In genomic region chr12:76328567-76329354, GRCm38 (mm10) we compare ENCODE assay signal across 19 mouse cellular contexts. TPM values are rescaled to one million over a fixed set of nuclear protein-coding genes. Genes with fewer than 3 reads are reported as not detected.
DNase-seq lines count a peak whose midpoint lies in the region; ATAC-seq and TF ChIP-seq lines count a peak whose summit lies in the region.
"Had no signal": no experiment of that assay in that cellular context is flagged by ENCODE, and none has a peak within 500 bp of the region (broad histone marks: within the 10 kb centered on the region; RNA-seq: fewer than 3 reads in every experiment).

No protein-coding gene starts in this region.

- no peak for DNase-seq in lung, postnatal 0 days (ENCODE audit: low spot score)
- DNase-seq in lung, adult 18-20 months, result no peak
- DNase-seq in G1E (ENCODE audit: low spot score), result no peak
- DNase-seq in liver, postnatal 0 days, result no peak
- DNase-seq in splenic B cell, adult 2 months (ENCODE audit: low read depth, low spot score), result peak; percentile 61
- DNase-seq in ovary, postnatal 10 days (ENCODE audit: low spot score), result no peak
- DNase-seq: adrenal gland, adult 2 months; cerebellum, adult 11 months; cerebellum, postnatal 25 days; kidney, adult 8-10 months; kidney, postnatal 36 days; spleen, adult 18-20 months; thymus, postnatal 36 days had no signal

- H3K27me3 ChIP-seq in lung, postnatal 0 days (replicated peaks; ENCODE audit: insufficient read depth, low read length), result no peaks in the 10 kb centered on the region
- no peaks in the 10 kb centered on the region for H3K27me3 ChIP-seq in G1E (ENCODE audit: insufficient read depth, low read length)
- H3K27me3 ChIP-seq in liver, postnatal 0 days (ENCODE audit: insufficient read depth, low read length), result no peaks in the 10 kb centered on the region
- no peaks in the 10 kb centered on the region for H3K27me3 ChIP-seq in splenic B cell, adult 2 months (ENCODE audit: control insufficient read depth, insufficient read depth, low read length, poor library complexity, severe bottlenecking)
- H3K27me3 ChIP-seq in intestine, embryonic 16.5 days (replicated peaks; ENCODE audit: control insufficient read depth, insufficient read depth, low read length), result no peaks in the 10 kb centered on the region

- H3K4me1 ChIP-seq in lung, postnatal 0 days (ENCODE audit: insufficient read depth, low read depth, low read length), result peaks cover 5% of the 10 kb centered on the region; the same call in 1 of the 2 replicates
- H3K4me1 ChIP-seq in G1E (ENCODE audit: insufficient read depth, low read depth, low read length), result peaks cover 13% of the 10 kb centered on the region
- peaks cover 8% of the 10 kb centered on the region for H3K4me1 ChIP-seq in liver, postnatal 0 days (ENCODE audit: insufficient read depth)
- peaks cover 4% of the 10 kb centered on the region; the same call in 1 of the 2 replicates for H3K4me1 ChIP-seq in intestine, embryonic 16.5 days (ENCODE audit: control insufficient read depth, insufficient read depth, low read length)

- no peak for ATAC-seq in lung, postnatal 0 days
- ATAC-seq in G1E (ENCODE audit: extremely low read depth, insufficient number of reproducible peaks, low FRiP score, poor library complexity, severe bottlenecking), result peak; percentile 31; the same call in 1 of the 2 replicates
- ATAC-seq in liver, postnatal 0 days, result no peak
- no peak for ATAC-seq in intestine, embryonic 16.5 days
- ATAC-seq: forebrain, embryonic 14.5 days had no signal

- no peak overlapping the region for H3K4me3 ChIP-seq in lung, postnatal 0 days (ENCODE audit: low read depth, low read length)
- H3K4me3 ChIP-seq in G1E (ENCODE audit: low read depth, low read length), result no peak overlapping the region
- no peak overlapping the region for H3K4me3 ChIP-seq in liver, postnatal 0 days (ENCODE audit: low read depth, low read length)
- no peak overlapping the region for H3K4me3 ChIP-seq in intestine, embryonic 16.5 days (ENCODE audit: low read length)
- H3K4me3 ChIP-seq: embryonic facial prominence, embryonic 10.5 days; hindbrain, embryonic 10.5 days; limb, embryonic 13.5 days; myocyte had no signal

- H3K9me3 ChIP-seq in lung, postnatal 0 days (ENCODE audit: low read length), result no peaks in the 10 kb centered on the region
- no peaks in the 10 kb centered on the region for H3K9me3 ChIP-seq in G1E (replicated peaks)
- no peaks in the 10 kb centered on the region for H3K9me3 ChIP-seq in liver, postnatal 0 days (ENCODE audit: low read length)
- H3K9me3 ChIP-seq in intestine, embryonic 16.5 days (ENCODE audit: control insufficient read depth, low read length), result no peaks in the 10 kb centered on the region
- H3K9me3 ChIP-seq: embryonic facial prominence, embryonic 10.5 days; hindbrain, embryonic 10.5 days; limb, embryonic 13.5 days had no signal

- 75% methylated on average over 6 of the region's 6 CpGs for WGBS in lung, postnatal 0 days
- WGBS in liver, postnatal 0 days (ENCODE audit: insufficient replicate concordance), result 73% methylated on average over 6 of the region's 6 CpGs
- WGBS in intestine, embryonic 16.5 days, result 86% methylated on average over 6 of the region's 6 CpGs

- H3K27ac ChIP-seq in lung, postnatal 0 days (ENCODE audit: low read length), result peak overlapping the region; percentile 51
- H3K27ac ChIP-seq in liver, postnatal 0 days (ENCODE audit: low read depth), result peak overlapping the region; percentile 69
- no peak overlapping the region for H3K27ac ChIP-seq in intestine, embryonic 16.5 days (ENCODE audit: low read length)
- H3K27ac ChIP-seq: embryonic facial prominence, embryonic 10.5 days; hindbrain, embryonic 10.5 days; limb, embryonic 13.5 days had no signal

- H3K9ac ChIP-seq in lung, postnatal 0 days (replicated peaks; ENCODE audit: low read depth), result peak overlapping the region; percentile 12; the same call in 1 of the 2 replicates
- no peak overlapping the region for H3K9ac ChIP-seq in liver, postnatal 0 days (replicated peaks)
- no peak overlapping the region for H3K9ac ChIP-seq in intestine, embryonic 16.5 days (ENCODE audit: low read depth, low read length)
- H3K9ac ChIP-seq: limb, embryonic 13.5 days had no signal

- TF ChIP-seq EP300 in lung, postnatal 0 days (IDR thresholded peaks at IDR 0.05), result no peak
- no peak for TF ChIP-seq EP300 in liver, postnatal 0 days (IDR thresholded peaks at IDR 0.05; ENCODE audit: low read depth)

- H3K36me3 ChIP-seq in lung, postnatal 0 days (ENCODE audit: insufficient read depth, low read length), result no peaks in the 10 kb centered on the region
- H3K36me3 ChIP-seq in G1E (replicated peaks), result peaks cover 68% of the 10 kb centered on the region
- H3K36me3 ChIP-seq in liver, postnatal 0 days (replicated peaks; ENCODE audit: insufficient read depth, low read length), result peaks cover 9% of the 10 kb centered on the region; the same call in 1 of the 2 replicates
- H3K36me3 ChIP-seq in splenic B cell, adult 2 months (ENCODE audit: control insufficient read depth, insufficient read depth, low read length, poor library complexity, severe bottlenecking), result no peaks in the 10 kb centered on the region
- H3K36me3 ChIP-seq in intestine, embryonic 16.5 days (ENCODE audit: control insufficient read depth, insufficient read depth, low read length), result no peaks in the 10 kb centered on the region
- H3K36me3 ChIP-seq: limb, embryonic 13.5 days had no signal

- peak overlapping the region; percentile 97 for H3K4me2 ChIP-seq in lung, postnatal 0 days (replicated peaks; ENCODE audit: low read depth, low read length)
- no peak overlapping the region for H3K4me2 ChIP-seq in liver, postnatal 0 days (ENCODE audit: low read depth, low read length)
- no peak overlapping the region for H3K4me2 ChIP-seq in intestine, embryonic 16.5 days (ENCODE audit: low read depth, low read length)
- H3K4me2 ChIP-seq: limb, embryonic 13.5 days had no signal

- TF ChIP-seq CTCF in lung, postnatal 0 days (IDR thresholded peaks at IDR 0.05), result no peak
- TF ChIP-seq CTCF in G1E (IDR thresholded peaks at IDR 0.05; ENCODE audit: low read depth, low read length), result no peak
- TF ChIP-seq CTCF in liver, postnatal 0 days (IDR thresholded peaks at IDR 0.05; ENCODE audit: low read depth), result no peak

RNA-seq across cellular contexts. Expression of gene Akap5, which starts 4.1 kb away (rescaled TPM):
- 84.2 and 108 TPM in 2 replicates for polyA plus RNA-seq in lung, postnatal 0 days (2015; fragmentation: Nextera tagmentation; extraction: Ambion mirVana)
- 1.1 and 1.4 TPM in 2 replicates for total RNA-seq in G1E (2014; fragmentation: Nextera tagmentation)
- total RNA-seq in G1E (2017), result 1.2 and 1.3 TPM in 2 replicates
- 0.08 and 0.20 TPM in 2 replicates for polyA plus RNA-seq in G1E (2012)
- polyA plus RNA-seq in liver, postnatal 0 days (2015; fragmentation: Nextera tagmentation; extraction: Ambion mirVana), result 0.20 and 0.22 TPM in 2 replicates
- 2.6 and 2.8 TPM in 2 replicates for polyA plus RNA-seq in intestine, embryonic 16.5 days (2015; fragmentation: Nextera tagmentation; extraction: Ambion mirVana)

RNA-seq across cellular contexts. Expression of gene Zbtb25, which starts 40.6 kb away (rescaled TPM):
- polyA plus RNA-seq in lung, postnatal 0 days (2015; fragmentation: Nextera tagmentation; extraction: Ambion mirVana), result 7.3 and 7.5 TPM in 2 replicates
- total RNA-seq in G1E (2014; fragmentation: Nextera tagmentation) (54.4 and 62.5 TPM in 2 replicates), G1E (2017) (15.5 and 17.5 TPM in 2 replicates)
- 12.1 and 12.2 TPM in 2 replicates for polyA plus RNA-seq in G1E (2012)
- polyA plus RNA-seq in liver, postnatal 0 days (2015; fragmentation: Nextera tagmentation; extraction: Ambion mirVana), result 4.3 and 4.4 TPM in 2 replicates
- 8.8 and 9.4 TPM in 2 replicates for polyA plus RNA-seq in intestine, embryonic 16.5 days (2015; fragmentation: Nextera tagmentation; extraction: Ambion mirVana)

RNA-seq across cellular contexts. Expression of gene Zbtb1, which starts 41.3 kb away (rescaled TPM):
- 5.8 and 6.9 TPM in 2 replicates for polyA plus RNA-seq in lung, postnatal 0 days (2015; fragmentation: Nextera tagmentation; extraction: Ambion mirVana)
- total RNA-seq in G1E (2014; fragmentation: Nextera tagmentation), result 24.8 and 27.9 TPM in 2 replicates
- total RNA-seq in G1E (2017), result 23.1 and 27.2 TPM in 2 replicates
- polyA plus RNA-seq in G1E (2012), result 6.4 and 8.8 TPM in 2 replicates
- polyA plus RNA-seq in liver, postnatal 0 days (2015; fragmentation: Nextera tagmentation; extraction: Ambion mirVana), result 2.4 and 2.6 TPM in 2 replicates
- 5.4 and 5.6 TPM in 2 replicates for polyA plus RNA-seq in intestine, embryonic 16.5 days (2015; fragmentation: Nextera tagmentation; extraction: Ambion mirVana)

Comparison
In these comparisons a context has a peak if more than half of its experiments do, and no peak if none do; other contexts are left out.
1. RNA of gene Akap5, which starts 4.1 kb away (polyA plus RNA-seq): 84.2 to 108 TPM in lung, postnatal 0 days; 2.6 to 2.8 TPM in intestine, embryonic 16.5 days, 0.20 to 0.22 TPM in liver, postnatal 0 days and 0.08 to 0.20 TPM in G1E; every median in the first group is over 10 times any median in the second.